Mouse (Mus musculus): ENCODE data around the gene Oip5. TPM values are rescaled to one million over a fixed set of nuclear protein-coding genes. Genes with fewer than 3 reads are reported as not detected.

The Oip5 gene
- total and polyA plus RNA-seq, 2 experiments from 2014 or later: 6.0 to 6.2 TPM

DNA sequence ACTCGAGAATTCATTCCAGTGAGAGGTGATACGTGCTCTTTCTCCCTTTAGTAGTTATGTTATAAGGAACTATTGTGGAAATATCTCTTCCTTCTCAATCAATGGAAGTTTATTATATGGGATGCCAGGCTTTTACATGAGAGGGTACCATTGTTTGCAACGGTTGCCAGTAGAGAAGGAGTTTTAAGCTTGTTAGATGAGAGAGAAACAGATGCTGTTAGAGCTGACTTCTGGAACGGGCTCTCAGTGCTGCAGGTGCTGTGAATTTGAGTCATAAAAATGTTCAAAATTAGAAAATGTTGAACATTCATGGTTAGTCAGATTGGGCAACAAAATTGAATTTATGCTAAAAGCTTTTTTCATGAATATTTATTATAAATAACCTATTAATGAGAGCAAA is 17.2 kb downstream of the Oip5 start:
- Histone ChIP-seq H3K4me1 (ENCODE audit: insufficient read depth, low read length) (no peaks in the 10 kb centered on the region), H3K27me3 (ENCODE audit: insufficient read depth, low read length) (no peaks in the 10 kb centered on the region), H3K9ac (replicated peaks; ENCODE audit: low read length) (no peak overlapping the region), H3K4me2 (ENCODE audit: low read depth, low read length) (no peak overlapping the region), H3K9me3 (ENCODE audit: low read length) (no peaks in the 10 kb centered on the region), H3K4me3 (ENCODE audit: low read length) (no peak overlapping the region), H3K36me3 (ENCODE audit: insufficient read depth, low read length) (peaks cover 22% of the 10 kb centered on the region), H3K27ac (no peak overlapping the region)
- ATAC-seq (no peak), DNase-seq (ENCODE audit: low spot score) (no peak)
- 78% methylated on average over 4 of the region's 4 CpGs for WGBS
- TF ChIP-seq CTCF (IDR thresholded peaks at IDR 0.05; ENCODE audit: low read depth): no peak

DNA sequence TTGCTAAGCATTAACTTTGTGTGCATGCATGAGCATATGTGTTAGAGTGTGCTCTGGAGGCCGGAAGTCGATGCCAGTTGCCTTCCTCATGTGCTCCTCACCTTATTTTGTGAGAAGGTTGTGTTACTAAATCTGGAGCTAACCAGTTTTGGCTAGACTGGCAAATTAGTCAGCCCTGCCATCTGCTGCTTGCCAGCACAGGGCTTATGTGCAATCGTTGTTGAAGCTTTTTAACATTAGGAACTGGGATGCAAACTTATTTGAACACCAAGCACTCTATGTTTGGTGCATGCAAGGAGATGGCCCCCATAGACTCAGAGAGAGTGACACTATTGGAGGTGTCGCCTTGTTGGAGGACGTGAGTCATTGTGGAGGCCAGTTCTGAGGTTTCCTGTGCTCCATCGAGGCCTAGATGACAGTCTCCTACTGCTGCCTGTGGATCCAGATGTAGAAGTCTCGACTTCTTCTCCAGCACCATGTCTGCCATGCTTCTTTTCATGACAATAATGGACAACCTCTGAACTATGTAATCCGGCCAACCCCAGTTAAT is 21.4 kb downstream of the Oip5 start:
- WGBS: 88% methylated on average over 8 of the region's 8 CpGs
- H3K27me3 ChIP-seq (ENCODE audit: insufficient read depth, low read length): no peaks in the 10 kb centered on the region
- H3K9me3 ChIP-seq (ENCODE audit: low read length): no peaks in the 10 kb centered on the region
- peaks cover 2% of the 10 kb centered on the region; the same call in 1 of the 2 replicates for H3K4me1 ChIP-seq (ENCODE audit: insufficient read depth, low read length)
- ATAC-seq (no peak), DNase-seq (ENCODE audit: low spot score) (no peak)
- no peak overlapping the region for H3K4me3 ChIP-seq (ENCODE audit: low read length)
- H3K36me3 ChIP-seq (ENCODE audit: insufficient read depth, low read length): peaks cover 18% of the 10 kb centered on the region
- no peak overlapping the region for H3K27ac ChIP-seq
- H3K4me2 ChIP-seq (ENCODE audit: low read depth, low read length): no peak overlapping the region
- no peak overlapping the region for H3K9ac ChIP-seq (replicated peaks; ENCODE audit: low read length)
- TF ChIP-seq CTCF (IDR thresholded peaks at IDR 0.05; ENCODE audit: low read depth): no peak

DNA sequence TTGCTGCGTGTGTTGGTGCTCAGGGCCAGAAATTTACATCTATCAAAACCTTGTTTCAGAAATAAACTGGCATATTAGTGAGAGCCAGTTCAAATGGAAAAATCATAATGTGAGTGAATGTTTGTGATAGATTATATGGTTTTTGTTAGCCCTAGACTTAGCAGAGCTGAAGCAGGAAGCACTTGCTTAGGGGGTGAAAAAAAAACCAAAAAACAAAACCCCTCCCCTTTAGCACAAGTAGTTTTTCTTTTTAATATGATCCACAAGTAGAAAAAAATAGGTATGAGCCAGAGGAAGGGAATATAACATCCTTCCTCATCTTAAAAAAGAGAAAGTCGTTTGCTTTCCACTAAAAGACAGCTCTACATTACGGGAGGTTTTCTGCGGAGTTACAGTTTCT is 23.0 kb downstream of the Oip5 start:
- Histone ChIP-seq H3K4me2 (ENCODE audit: low read depth, low read length) (peak overlapping the region; percentile 78), H3K36me3 (ENCODE audit: insufficient read depth, low read length) (peaks cover 18% of the 10 kb centered on the region), H3K9ac (replicated peaks; ENCODE audit: low read length) (peak overlapping the region; percentile 92), H3K27ac (no peak overlapping the region), H3K9me3 (ENCODE audit: low read length) (no peaks in the 10 kb centered on the region), H3K4me3 (ENCODE audit: low read length) (peak overlapping the region; percentile 81), H3K27me3 (ENCODE audit: insufficient read depth, low read length) (no peaks in the 10 kb centered on the region), H3K4me1 (ENCODE audit: insufficient read depth, low read length) (peaks cover 2% of the 10 kb centered on the region; the same call in 1 of the 2 replicates)
- WGBS: 33% methylated on average over 4 of the region's 4 CpGs
- ATAC-seq (no peak), DNase-seq (ENCODE audit: low spot score) (no peak)
- TF ChIP-seq CTCF (IDR thresholded peaks at IDR 0.05; ENCODE audit: low read depth): no peak

DNA sequence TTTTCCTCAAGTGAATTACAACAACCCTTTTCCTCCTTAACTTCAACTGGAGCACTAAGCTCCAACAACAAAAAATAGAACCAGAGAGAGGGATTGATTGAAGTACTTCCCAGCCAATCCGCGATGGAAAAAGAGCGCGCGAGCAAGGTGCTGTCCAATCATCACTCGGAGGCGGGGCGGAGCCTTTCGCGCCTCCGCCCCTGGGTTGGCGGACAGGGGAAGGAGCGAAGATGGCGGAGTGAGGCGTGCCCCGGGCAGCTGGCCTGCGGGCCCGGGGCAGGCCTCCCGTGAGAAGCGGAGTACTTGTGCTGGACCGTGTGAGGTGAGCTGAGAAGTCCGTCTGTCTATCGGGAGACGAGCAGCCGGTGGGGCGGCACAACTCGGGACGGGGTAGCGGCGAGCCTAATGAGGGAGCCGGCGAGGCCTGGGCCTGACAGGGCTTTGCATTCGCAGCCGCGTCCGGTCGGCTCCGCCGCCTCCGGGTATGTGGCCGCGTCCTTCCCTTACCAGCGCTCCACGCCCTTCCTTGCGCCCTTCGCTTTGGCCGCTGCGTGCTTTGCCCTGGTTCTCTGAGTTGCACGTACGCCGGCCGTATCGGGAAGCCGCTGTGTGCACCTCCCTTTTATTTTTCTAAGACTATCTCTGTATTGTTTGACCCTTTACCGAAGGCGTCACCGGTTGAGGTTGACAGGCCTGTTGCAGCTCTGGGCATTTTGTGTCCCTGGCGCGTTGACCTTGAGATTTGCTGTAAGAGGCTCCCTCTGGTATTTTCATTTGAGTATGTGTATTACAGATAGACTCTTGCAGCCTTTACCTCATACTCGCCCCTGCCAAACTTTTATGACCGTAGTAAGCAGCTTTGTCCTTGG is 23.9 kb downstream of the Oip5 start:
- DNase-seq (ENCODE audit: low spot score) (peak; percentile 99), ATAC-seq (peak; percentile 99)
- WGBS: under 1% methylated on average over 61 of the region's 61 CpGs
- Histone ChIP-seq H3K9ac (replicated peaks; ENCODE audit: low read length) (peak overlapping the region; percentile 92), H3K27ac (peak overlapping the region; percentile 89), H3K9me3 (ENCODE audit: low read length) (no peaks in the 10 kb centered on the region), H3K36me3 (ENCODE audit: insufficient read depth, low read length) (peaks cover 15% of the 10 kb centered on the region), H3K4me3 (ENCODE audit: low read length) (peak overlapping the region; percentile 81), H3K27me3 (ENCODE audit: insufficient read depth, low read length) (no peaks in the 10 kb centered on the region), H3K4me1 (ENCODE audit: insufficient read depth, low read length) (peaks cover 2% of the 10 kb centered on the region; the same call in 1 of the 2 replicates), H3K4me2 (ENCODE audit: low read depth, low read length) (peak overlapping the region; percentile 78)
- TF ChIP-seq CTCF (IDR thresholded peaks at IDR 0.05; ENCODE audit: low read depth): no peak

DNA sequence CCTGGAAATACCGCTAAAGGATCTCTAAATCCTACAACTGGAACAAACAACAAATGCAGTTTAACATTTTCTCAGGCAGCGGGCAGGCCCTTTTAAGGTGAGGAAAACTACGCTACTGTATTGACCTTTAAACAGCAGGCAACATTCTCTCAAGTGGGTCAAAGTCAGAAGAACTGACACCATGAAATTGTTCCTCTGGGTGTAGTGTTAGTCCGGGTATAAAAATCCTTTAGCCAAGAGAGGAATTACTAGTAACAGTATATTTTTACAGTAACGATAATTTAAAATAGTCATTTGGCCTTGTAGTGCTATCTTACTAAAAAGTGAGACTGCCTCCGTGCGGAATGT is 24.5 kb downstream of the Oip5 start:
- peak overlapping the region; percentile 35; the same call in 1 of the 2 replicates for H3K9ac ChIP-seq (replicated peaks; ENCODE audit: low read length)
- H3K36me3 ChIP-seq (ENCODE audit: insufficient read depth, low read length): peaks cover 15% of the 10 kb centered on the region
- peak overlapping the region; percentile 89 for H3K27ac ChIP-seq
- H3K9me3 ChIP-seq (ENCODE audit: low read length): no peaks in the 10 kb centered on the region
- H3K4me2 ChIP-seq (ENCODE audit: low read depth, low read length): peak overlapping the region; percentile 78
- H3K4me1 ChIP-seq (ENCODE audit: insufficient read depth, low read length): peaks cover 2% of the 10 kb centered on the region; the same call in 1 of the 2 replicates
- ATAC-seq: peak; percentile 46
- H3K27me3 ChIP-seq (ENCODE audit: insufficient read depth, low read length): no peaks in the 10 kb centered on the region
- H3K4me3 ChIP-seq (ENCODE audit: low read length): peak overlapping the region; percentile 81
- no peak for TF ChIP-seq CTCF (IDR thresholded peaks at IDR 0.05; ENCODE audit: low read depth)
- WGBS: 6% methylated on average over 7 of the region's 7 CpGs
- DNase-seq (ENCODE audit: low spot score): no peak

DNA sequence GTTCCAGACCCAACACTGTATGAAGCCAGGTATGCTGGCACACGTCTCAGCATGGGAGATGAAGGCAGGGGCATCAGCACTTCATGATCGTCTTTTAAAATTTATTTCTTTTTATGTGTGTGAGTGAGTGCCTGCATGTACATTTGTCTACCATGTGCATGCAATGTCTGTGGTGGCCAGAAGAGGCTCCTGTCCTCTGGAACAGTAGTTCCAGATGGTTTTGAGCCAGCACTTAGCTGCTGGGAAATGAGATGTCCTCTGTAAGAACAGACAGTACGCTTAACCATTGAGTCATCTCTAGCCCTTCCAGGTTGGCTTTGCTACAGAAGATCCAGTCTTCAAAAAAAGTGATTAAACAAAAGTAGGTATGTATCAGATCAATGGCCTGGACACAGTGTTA is 27.0 kb downstream of the Oip5 start:
- H3K27me3 ChIP-seq (ENCODE audit: insufficient read depth, low read length): no peaks in the 10 kb centered on the region
- H3K9me3 ChIP-seq (ENCODE audit: low read length): no peaks in the 10 kb centered on the region
- peaks cover 2% of the 10 kb centered on the region; the same call in 1 of the 2 replicates for H3K4me1 ChIP-seq (ENCODE audit: insufficient read depth, low read length)
- DNase-seq (ENCODE audit: low spot score): peak; percentile 10
- no peak overlapping the region for H3K4me3 ChIP-seq (ENCODE audit: low read length)
- 0 out of 2 replicates have a peak, but pooled peaks cover under 1% of the 10 kb centered on the region for H3K36me3 ChIP-seq (ENCODE audit: insufficient read depth, low read length)
- no peak overlapping the region for H3K9ac ChIP-seq (replicated peaks; ENCODE audit: low read length)
- H3K4me2 ChIP-seq (ENCODE audit: low read depth, low read length): no peak overlapping the region
- no peak for ATAC-seq
- WGBS: 94% methylated on average over 3 of the region's 3 CpGs
- H3K27ac ChIP-seq: no peak overlapping the region
- TF ChIP-seq CTCF (IDR thresholded peaks at IDR 0.05; ENCODE audit: low read depth): peak; percentile 36

Data from hindbrain, postnatal 0 days (tissue).